Comparison of ENCODE assay signal across 17 mouse cellular contexts in the genomic region with DNA sequence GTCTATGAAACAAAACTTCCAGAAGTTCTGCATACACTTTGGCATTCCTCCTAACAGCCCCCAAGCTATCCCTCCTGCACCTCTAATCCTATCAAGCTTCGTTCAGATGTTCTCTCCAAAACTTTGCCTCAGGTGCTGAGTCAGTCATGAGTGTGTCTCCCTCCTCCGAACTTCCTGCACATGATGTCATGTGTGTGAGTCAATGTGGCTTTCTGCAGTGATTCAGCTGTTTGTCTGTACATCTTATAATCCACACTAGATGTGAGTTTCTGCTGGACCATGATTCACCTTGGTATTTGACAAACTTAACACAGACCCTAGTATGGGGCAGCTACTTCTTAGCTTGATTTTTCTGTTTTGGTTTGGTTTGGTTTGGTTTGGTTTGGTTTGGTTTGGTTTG. TPM values are rescaled to one million over a fixed set of nuclear protein-coding genes. Genes with fewer than 3 reads are reported as not detected.
DNase-seq lines count a peak whose midpoint lies in the region; ATAC-seq lines count a peak whose summit lies in the region.
"Had no signal": no experiment of that assay in that cellular context is flagged by ENCODE, and none has a peak within 500 bp of the region (broad histone marks: within the 10 kb centered on the region; RNA-seq: fewer than 3 reads in every experiment).

No protein-coding gene starts in this region.

- ATAC-seq in frontal cortex, adult (ENCODE audit: low TSS enrichment): no peak
- ATAC-seq: forebrain, embryonic 15.5 days; intestine, embryonic 16.5 days had no signal

- DNase-seq in adrenal gland, adult 2 months: peak; percentile 65
- DNase-seq in adrenal gland, postnatal 4 days (ENCODE audit: low spot score in 2 of 2): no peak
- peak; percentile 92 for DNase-seq in 3T3-L1 (ENCODE audit: low read depth, low spot score)
- peak; percentile 79 for DNase-seq in NIH3T3 (ENCODE audit: low read depth)
- DNase-seq in fibroblast of lung, adult 2 months (ENCODE audit: low read depth): peak; percentile 49
- no peak for DNase-seq in cerebellum, postnatal 14 days
- DNase-seq in urinary bladder, postnatal 25 days (ENCODE audit: low spot score): no peak
- DNase-seq: B cell, adult 2 months; cerebellum, adult 8-10 months; cerebellum, postnatal 25 days; gastrocnemius, postnatal 10 days; heart, adult 2 months; heart, postnatal 14 days; kidney, adult 2 months had no signal

RNA-seq across cellular contexts. Expression of a gene that starts 46.9 kb away (rescaled TPM):
- total RNA-seq in adrenal gland, adult 2 months (2021): 10 to 100 TPM; 58.8 to 64.5 TPM
- polyA plus RNA-seq in adrenal gland, adult 2 months (2012; rRNA removed): 4.3 and 5.2 TPM in 2 replicates
- total RNA-seq in adrenal gland, postnatal 4 days (2021): 10 to 100 TPM; 80.7 to 82.2 TPM

Comparison
In these comparisons a context has a peak if more than half of its experiments do, and no peak if none do; other contexts are left out.
1. DNase-seq: peak in adrenal gland, adult 2 months (single experiment), 3T3-L1 (single experiment), NIH3T3 (single experiment) and fibroblast of lung, adult 2 months (single experiment); none in adrenal gland, postnatal 4 days (0 of 2), cerebellum, postnatal 14 days (0 of 2) and urinary bladder, postnatal 25 days (single experiment).